Mouse (Mus musculus): ENCODE measurements around the gene Plcb4.
"Not testable (repeated sequence)": the region's sequence is repeated elsewhere in the genome, so short reads cannot be mapped to it uniquely, and the experiment has no call there.

Plcb4 gene

DNA sequence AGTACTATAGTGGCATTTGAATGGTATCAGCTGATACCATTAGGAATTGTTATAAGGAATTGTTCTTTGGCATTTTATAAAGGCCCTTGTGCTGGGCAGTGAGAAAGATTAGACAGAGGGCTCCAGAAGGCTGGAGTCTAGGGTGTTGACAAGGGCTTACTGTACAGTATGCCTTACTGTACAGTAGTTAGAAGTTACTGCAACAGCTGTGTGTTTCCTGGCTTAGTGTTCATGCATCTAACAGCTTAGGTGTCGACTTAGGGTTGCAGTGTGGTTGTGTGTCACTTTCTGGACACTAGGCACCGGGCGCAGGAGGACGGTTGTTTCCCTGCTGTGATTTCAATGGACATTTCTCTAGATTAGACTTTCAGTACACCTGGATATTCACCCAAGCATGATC, 57.4 kb downstream of the Plcb4 start:
- no peak for DNase-seq (ENCODE audit: low spot score in 2 of 2)

DNA sequence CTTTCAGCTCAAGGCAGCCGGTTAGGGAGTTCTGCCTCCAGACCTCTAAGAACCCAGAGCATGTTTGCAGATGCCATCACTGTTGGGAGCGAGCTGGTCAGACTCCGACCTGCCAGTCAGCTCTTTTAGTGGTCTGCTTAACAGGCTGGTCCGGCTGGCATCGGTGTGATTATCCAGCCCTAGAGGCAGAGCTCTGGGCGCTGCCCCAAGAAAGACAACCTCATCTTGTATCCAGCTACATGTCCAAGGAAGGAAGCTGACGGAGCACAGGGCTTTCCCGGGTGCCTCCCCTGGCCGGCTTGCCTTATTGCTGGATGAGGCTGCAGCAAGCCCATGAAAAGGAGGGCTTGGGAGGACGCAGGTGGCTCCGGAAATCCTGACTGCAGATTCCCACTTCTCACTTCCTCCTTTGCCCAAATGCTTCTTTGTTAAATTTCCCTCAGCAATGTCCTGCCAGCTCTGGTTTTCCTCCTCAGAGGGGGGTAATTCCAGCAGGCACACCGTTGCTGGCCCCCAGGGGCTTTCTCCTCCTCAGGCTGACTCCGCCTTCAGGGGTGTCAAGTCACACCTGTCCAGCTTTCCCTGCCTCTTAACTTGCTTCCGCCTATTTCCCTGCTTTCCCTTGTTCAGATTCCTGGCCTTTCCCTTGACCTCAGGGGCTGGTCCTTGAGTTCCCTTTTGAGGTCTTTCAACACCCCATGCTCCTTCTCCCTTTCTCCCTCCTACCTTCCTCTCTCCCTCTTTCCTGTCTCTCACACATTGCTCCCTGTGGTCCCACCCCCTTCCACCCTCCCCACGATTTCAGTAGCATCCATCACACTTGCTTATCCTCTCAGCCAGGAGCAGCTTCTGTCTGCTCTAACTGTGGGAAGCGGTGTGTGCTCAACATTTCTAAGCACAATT, 58.7 kb downstream of the Plcb4 start:
- no peak for DNase-seq (ENCODE audit: low spot score in 2 of 2)

DNA sequence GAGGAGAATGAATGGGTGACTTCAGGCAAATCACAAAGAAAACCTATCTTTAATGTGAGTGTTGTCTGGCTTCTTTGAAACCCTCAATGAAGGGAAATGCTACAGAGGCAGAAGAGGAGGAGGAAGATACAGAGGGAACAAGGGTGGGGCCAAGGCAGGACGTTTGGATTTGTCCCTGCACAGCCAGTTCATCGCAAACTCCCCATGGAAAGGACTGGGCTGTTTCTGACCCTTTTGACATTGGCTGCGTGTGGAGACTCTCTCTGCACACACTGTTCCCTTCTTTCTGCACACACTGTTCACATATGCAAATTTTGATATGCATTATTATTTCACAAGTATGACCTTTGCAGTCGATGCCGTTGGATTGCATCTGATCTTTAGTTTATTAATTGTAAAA, 63.3 kb downstream of the Plcb4 start:
- no peak for DNase-seq (ENCODE audit: low spot score in 2 of 2)

DNA sequence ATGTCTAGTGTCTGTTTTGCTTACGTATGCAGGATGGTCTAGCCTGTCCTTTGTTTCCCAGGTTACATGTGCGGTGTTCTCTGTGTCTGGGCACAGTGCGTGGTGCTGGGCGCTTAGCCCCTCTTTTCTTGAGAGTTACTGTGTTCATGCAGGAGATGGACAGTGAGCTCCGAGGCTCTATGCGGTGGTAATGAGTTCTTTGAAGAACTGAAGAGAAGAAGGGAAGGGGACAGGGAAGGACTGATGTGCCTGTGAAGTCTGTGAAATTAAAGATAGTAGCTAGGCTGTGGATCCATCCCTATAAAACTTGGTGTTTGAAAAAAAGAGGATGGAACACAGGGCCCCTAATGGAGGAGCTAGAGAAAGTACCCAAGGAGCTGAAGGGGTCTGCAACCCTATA, 64.6 kb downstream of the Plcb4 start:
- no peak for DNase-seq (ENCODE audit: low spot score in 2 of 2)

DNA sequence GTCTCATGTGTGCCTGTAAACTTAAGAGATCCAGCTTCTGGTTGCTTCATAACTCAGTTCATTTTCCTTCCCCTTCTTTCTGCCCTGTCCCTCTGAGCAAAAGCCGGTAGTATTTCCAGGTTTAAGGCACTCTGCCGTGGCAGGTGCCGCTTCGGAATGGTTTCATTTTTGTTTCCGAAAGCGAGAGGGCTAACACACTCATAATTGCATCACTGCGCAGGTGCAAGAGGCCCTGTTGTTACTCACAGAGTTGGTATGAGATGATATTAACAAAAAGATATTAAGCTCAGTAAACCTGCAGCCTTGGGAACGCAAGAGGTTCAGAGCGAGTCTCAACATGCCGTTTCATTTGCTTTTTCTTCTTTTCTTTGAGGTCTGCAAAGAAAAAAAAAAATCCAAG, 65.7 kb downstream of the Plcb4 start:
- no peak for DNase-seq (ENCODE audit: low spot score in 2 of 2)

DNA sequence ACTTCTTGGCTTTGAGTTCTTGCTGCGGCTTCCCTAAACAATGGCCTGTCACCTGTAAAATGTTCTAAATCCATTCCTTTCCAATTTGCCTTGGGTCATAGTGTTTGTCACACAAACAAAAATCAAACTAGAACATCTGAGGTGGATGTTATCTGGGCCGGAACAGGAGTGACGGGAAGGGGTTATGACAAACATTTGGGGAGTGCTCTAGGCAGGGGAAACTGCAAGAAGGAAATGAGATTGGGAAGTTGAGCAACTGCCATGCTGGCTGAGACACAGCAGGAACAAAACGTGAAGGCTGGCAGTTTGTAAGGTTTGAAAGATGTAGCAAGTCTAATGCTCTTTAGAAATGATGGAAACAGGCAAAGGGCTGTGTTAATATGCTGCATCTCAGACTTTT, 66.6 kb downstream of the Plcb4 start:
- no peak for DNase-seq (ENCODE audit: low spot score in 2 of 2)

DNA sequence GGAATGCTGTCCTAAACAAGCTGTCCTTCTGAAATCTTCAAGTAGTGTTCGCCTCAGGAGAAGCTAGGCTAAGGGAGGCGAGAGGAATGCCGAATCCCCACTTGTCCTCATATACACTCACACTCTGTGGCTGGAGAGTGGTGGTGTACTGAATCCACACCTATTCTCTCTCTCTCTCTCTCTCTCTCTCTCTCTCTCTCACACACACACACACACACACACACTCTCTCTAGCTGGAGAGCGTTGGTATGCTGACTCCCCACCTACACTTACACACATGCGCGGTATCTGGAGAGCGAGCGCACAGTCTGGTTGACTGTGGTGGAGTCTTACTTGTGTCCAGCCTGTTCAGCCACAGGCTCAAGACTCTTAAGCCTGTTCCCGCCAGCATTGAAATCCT, 68.3 kb downstream of the Plcb4 start:
- no peak for DNase-seq (ENCODE audit: low spot score in 2 of 2)

DNA sequence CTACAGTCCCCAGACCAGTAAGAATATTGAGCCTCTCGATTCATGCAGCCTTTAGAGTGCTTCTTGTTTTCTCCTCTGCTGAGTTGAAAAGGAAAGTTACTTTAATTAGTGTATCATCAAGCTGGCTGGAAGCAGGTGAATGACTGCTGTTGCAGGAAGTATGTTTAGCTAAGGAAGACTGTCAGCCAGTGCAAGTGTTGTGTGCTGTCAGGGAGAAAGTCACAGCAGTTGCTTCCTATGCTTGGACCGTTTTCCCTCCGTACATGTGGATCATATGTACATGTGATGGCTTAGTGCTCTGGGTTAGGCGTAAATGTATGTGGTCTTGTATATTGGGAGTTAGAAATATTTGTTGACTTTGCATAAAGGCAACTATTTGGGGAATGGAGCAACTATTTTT, 69.1 kb downstream of the Plcb4 start:
- DNase-seq (ENCODE audit: low spot score in 2 of 2) = no peak

DNA sequence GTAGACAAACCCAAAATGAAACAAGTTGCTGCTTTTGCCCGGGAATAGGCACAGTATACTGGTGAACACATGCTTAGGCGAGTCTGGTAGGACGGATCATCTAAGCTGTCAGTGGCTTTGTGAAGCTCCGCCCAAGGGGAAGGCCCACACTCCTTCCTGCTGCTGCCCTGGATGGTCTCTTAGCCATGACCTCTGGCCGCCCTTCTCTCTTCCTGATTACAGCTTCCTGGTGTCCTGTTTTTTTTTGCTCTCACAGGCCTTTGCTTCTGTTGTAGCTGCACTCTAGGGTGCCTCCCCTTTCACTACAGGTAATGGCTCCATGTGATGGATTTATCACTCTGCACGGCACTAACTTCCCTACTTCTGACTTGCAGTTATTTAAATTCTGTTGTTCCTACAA, 72.8 kb downstream of the Plcb4 start:
- DNase-seq (ENCODE audit: low spot score in 2 of 2) = no peak

DNA sequence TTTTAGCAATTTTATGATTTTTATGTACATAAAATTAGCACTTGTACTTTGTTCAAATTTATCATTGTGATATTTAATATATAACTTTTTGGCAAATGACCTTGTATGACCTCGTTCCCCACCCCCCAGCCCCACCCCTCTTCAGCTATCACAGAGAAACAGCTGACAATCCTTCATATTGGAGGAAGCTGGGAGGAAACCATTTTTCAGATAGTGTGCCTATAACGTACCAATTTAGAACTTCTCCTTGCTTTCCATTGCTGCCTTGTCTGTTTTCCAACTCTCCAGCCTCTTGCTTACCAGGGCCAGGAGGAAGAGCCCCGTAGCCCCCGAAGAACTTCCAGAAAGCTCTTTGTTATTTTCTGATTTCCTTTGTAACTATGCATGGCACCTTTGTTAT, 73.8 kb downstream of the Plcb4 start:
- no peak for DNase-seq (ENCODE audit: low spot score in 2 of 2)

DNA sequence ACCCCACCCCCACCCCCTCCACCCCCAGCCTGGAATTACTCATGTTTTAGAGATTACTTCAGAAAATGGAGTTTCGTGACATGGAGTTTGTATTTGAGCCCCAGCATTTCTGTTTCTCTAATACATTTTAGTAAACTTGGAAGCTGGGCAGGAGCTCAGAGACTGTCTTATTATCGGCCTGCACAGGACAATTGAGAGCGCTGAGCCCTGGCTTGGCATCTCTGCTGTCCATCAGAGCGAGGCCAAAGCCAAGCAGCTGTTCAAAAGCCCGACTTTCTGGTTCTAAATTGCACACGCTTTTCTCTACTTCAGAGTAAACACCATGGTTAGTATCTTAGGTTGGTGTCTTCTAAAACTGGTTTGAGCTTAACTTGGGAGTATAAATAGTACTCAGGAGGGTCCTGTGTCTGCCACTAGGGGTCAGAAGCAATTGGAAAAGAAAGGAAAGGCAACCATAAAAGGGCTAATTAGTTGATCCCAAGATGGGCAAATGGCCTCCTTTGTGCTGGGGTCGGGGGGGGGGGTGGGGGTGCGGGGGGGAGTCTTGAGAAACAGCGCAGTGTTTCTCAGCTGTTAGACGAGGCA, 75.2 kb downstream of the Plcb4 start:
- DNase-seq (ENCODE audit: low spot score in 2 of 2) = no peak

DNA sequence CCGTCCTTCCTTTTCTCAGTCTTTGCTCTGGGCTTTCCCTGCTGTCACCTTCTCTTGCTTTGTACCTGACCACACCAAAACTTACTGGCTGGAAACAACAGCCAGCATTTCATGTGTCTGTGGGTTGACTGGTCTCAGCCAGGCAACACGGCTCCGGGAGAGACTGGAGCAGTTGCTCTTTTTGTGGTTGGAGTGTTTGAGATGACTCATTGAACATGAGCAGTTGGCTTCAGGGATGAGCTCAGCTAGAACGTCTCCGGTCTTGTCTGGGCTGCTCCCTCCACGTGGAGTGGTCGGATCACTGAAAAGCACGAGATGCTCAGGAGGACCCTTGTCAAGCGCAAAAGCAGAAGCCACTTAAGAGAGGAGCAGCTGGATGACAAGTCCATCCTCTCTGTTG, 78.7 kb downstream of the Plcb4 start:
- DNase-seq (ENCODE audit: low spot score in 2 of 2) = peak; percentile 18 to 23

DNA sequence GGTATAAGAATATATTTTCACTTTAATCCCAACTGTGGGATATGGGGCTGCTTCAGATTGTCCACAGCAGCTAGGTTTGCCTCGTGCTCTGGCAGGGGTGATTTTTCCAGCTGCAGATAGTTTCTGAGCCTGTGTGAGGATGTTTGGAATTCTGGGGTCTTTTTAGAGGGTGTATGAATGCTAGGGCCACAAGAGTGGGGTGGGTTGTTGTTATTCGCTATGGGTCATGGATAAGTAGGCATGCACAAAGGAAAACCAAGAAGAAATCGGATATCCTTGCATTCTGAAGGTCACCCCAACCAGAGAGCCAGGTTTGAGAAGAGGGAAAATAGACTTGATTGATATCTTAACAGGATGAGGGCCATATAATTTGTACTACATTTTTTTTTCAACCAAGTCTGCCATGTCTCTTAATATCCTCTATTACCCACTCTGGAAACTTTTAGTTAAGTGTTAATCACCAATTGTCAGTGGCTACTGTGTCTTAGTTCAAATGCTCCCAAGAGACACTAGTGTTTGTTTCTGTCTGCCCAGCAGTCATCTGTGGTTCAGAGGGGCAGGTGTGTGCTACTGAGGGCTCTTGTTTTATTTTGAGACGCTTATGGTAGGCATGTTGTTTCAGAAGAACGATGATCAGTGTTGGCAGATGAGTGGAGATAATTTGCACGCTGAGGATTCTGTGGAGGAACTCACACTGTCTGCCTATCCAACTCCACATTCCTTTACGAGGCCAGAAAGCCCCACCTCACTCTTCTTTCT, 79.4 kb downstream of the Plcb4 start:
- not testable (repeated sequence) for DNase-seq (ENCODE audit: low spot score in 2 of 2)

DNA sequence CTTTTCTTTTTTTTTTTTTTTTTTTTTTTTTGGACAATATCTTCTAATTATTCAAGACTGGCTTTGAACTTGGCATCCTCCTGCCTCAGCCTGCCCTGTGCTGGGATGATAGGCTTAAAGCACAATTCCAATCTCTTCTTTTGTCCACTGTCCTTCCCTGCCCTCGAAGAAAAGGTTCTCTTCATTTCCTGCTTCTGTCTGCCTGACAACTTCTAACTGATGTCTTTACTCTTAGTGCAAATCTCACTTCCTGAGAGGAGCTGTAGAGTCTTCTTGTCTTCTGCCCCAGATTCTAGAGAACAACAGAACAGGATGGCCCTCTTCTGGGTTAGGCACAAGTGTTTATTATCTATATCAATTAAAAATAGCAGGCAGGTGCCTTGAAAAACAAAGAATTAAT, 80.1 kb downstream of the Plcb4 start:
- DNase-seq (ENCODE audit: low spot score in 2 of 2) = no peak

DNA sequence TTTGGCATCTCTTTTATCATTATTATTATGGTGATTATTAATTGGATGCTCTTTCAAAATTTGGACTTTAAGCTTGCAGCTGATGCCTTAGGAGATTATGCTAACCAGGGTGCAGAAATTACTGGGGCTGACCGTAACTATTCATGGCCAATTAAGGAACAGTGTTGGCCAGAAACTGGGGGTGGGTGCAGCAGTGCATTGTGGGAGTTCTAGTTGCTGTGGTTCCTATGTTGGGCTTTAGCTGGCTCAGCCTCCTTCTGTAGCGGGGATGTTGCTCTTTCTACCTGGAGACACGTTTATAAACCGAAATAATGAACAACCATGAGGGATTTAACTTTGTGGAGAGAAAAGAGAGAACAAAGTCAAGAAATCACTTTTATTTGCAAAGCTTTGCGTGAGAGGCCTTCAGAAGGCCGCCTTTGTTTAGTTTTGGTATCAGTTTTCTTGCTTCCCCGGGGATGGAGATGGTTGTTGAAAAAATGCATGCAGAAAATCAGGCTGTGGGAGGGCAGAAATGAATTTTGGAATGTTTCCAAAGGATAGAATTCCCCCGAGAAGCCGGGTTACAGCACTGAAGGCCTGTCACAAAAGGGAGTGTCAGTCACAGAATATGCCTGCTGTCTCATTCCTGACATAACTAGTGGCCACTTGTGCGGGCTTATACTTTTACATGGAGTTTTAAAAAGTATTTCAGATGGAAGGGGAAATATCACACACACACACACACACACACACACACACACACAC, 84.3 kb downstream of the Plcb4 start:
- no peak for DNase-seq (ENCODE audit: low spot score in 2 of 2)

DNA sequence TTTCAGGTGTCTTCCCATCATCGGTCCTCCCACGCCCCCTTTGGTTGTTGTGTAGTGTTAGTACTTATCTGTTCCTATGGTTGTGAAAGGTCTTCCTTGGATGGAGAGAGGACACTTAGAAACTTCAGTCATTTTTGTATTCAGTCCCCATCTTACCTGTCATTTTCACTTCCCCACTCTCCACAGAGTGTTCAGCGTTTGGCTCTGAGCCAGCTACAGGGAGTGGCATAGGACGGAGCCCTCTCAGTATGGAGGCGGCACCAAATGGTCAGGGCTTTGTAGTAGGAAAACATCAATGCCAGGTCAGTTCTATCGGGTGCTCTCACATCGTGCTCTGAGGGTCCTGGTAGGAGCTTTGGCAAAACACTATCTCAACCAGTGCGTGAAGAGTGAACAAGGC, 85.9 kb downstream of the Plcb4 start:
- no peak for DNase-seq (ENCODE audit: low spot score in 2 of 2)

DNA sequence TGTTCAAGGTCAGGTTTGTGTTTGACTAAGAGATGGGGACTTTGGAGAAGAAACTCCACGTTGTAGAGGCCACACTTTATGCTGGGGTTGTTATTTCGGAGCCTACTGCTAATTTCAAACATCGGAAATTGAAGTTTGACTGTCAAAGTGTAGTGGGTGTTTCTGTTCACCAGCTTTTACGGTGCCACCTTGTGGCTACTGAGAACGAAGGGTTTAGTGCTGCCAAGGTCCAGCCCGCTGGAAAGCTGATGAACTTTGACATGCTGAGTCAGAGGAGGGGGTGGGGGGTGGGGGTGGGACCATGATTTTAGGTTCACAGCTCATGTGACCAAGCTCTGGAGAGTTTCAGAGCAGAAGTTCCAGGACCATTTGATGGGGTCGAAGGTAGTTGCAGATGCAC, 86.3 kb downstream of the Plcb4 start:
- DNase-seq (ENCODE audit: low spot score in 2 of 2) = no peak

DNA sequence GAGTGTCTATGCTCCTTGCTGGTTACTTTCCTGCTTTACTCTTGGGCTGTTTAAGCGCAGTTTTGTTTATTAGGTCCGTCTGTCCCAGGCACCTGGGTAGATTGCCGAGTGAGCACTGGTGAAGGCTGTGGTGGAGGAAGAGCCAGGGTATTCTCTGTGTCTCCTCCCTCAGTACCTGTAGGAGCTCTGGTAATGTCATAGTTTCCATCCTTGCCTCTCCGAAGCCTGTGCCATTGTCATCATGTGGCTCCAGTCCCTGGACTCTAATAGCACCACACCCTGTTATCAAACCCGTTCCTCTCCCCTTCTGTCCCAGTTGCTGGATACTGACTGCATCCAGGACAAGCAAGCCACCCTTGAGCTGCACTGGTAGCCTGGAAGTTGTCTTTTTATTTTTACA, 89.6 kb downstream of the Plcb4 start:
- no peak for DNase-seq (ENCODE audit: low spot score in 2 of 2)

DNA sequence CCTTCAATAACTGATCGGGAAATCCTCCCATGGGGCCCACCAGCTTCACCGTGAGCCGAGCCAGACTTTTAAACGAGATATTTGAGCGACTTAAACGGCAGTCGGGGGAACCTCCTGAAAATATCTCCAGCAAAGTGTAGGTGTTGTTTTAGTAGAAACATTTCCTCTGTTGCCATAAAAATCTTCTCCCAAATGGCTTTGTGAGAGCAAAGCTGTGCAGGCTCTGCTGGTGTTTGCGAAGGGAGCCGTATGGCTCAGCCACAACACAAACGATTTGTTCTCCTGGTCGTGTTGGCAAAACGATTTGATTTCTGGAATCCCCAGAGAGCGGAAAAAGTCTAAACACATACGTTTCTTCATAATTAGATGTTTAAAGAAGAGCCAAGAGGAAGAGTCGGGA, 90.8 kb downstream of the Plcb4 start:
- no peak for DNase-seq (ENCODE audit: low spot score in 2 of 2)

DNA sequence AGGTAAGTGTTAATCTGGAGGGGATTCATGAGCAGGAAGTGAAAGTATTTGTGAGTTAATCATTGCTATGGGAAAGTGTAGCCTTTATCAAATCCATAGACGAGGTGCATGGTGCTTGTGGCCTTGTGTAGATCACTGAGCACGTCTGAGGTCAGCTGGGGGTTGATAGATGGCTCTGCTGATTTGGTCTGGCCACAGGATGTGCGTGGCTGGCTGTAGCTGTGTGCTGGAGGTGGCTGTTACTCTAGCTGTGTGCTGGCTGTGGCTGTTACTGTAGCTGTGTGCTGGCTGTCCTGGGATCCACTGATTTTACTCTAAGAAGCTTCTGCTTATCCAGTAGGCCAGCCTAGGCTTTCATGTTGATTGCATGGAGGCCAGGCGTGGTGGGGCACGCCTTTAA, 91.9 kb downstream of the Plcb4 start:
- peak; percentile 18 to 38 for DNase-seq (ENCODE audit: low spot score in 2 of 2)

DNA sequence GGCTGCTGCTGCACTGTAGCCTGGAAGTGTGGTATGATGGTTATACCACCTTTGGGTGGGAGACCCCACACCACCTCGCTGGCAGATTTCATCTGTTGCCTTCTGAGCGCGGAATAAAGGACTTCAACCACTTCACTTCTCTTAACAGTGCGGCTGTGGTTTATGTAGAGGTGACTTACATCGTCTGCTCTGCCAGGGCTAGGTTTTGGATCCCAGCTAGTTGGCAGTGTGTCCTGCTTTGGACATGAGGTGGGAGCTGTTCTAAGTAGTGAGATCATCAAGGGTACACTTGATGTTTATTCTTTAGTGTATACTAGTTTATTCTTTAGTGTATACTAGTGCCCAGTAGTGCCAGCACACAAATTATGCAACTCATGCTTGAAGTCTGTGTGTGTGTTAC, 97.0 kb downstream of the Plcb4 start:
- no peak for DNase-seq (ENCODE audit: low spot score in 2 of 2)

DNA sequence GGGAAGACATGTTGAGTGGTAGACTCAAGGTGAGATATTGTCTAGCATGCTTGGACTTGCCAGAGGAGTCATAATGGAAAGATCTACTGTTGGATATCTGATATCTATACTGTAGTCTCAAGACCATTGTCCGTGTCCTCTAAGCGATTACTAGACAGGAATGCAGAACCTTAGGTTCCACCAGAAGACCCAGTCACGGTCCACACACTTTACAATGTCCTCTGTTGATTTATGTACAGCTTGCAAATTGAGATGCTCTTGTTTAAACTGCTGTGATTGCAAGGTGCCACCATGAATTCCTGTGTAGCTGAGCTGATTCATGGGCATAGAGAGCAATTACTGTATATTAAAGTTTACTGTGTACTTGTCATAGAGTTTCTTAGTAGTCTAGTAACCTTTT, 98.7 kb downstream of the Plcb4 start:
- no peak for DNase-seq (ENCODE audit: low spot score in 2 of 2)
